Mouse (Mus musculus): ENCODE data around the gene Glmn.

The Glmn gene

GRCm38 (mm10) chr5:107516087-107516486 is 81.6 kb downstream of the Glmn start:
- DNase-seq (ENCODE audit: low spot score in 2 of 2), result no peak

- no peak for DNase-seq (ENCODE audit: low spot score in 2 of 2)
Measured at GRCm38 (mm10) chr5:107515453-107515852, 82.2 kb downstream of the Glmn start.

GRCm38 (mm10) chr5:107513583-107513982 is 84.1 kb downstream of the Glmn start:
- DNase-seq (ENCODE audit: low spot score in 2 of 2), result peak; percentile 12 to 31

- DNase-seq (ENCODE audit: low spot score in 2 of 2), result no peak
Measured at GRCm38 (mm10) chr5:107511326-107511725, 86.4 kb downstream of the Glmn start.

GRCm38 (mm10) chr5:107510503-107510902 is 87.2 kb downstream of the Glmn start:
- no peak for DNase-seq (ENCODE audit: low spot score in 2 of 2)

- no peak for DNase-seq (ENCODE audit: low spot score in 2 of 2)
Measured at GRCm38 (mm10) chr5:107507321-107507720, 90.4 kb downstream of the Glmn start, which contains the start of gene Gm42669. Gene Gm42669 (plus strand): TSS chr5:107507621.

- no peak for DNase-seq (ENCODE audit: low spot score in 2 of 2)
Measured at GRCm38 (mm10) chr5:107500741-107501140, 96.9 kb downstream of the Glmn start.

- no peak for DNase-seq (ENCODE audit: low spot score in 2 of 2)
Measured at GRCm38 (mm10) chr5:107499891-107500535, 97.7 kb downstream of the Glmn start.

Data from urinary bladder, postnatal 36 days (tissue).